Mouse (Mus musculus): ENCODE measurements at regions not wholly inside any gene's neighbourhood (a gene's known extent, or its start where the extent isn't known, plus 50 kb on each side); places are given as distances from the start of the nearest gene placed in this dataset.
A peak's percentile ranks its signal among the peaks of the same experiment; 100 is the strongest.

DNA sequence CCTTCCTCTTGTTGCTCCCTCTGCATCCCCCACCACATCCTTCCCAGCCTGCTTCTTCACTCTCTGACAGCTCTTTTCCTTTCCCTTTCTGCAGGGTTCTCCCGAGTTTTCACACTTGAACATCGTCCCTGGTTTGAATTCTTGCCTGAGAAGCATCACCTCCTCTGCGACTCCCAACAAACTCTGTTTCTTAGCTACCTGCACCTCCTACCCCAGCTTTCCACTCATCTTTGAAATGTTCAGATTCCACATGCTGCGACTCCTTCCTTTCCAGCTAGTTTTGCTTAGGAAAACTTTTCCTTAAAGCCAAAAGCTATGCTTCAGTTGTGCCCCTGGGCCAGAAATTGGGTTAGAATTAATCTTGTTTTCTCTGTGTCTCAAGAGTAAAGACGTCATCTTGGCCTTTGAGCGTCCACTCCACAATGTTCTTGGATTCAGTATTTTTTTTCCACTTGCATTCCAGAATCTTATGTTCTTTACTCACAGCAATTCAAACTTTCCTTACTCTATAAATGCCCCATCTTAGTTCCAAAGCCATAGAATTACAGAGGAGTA lies 317.3 kb upstream of the Hnrnpa3 start:
- no peak for DNase-seq (ENCODE audit: low read depth)

DNA sequence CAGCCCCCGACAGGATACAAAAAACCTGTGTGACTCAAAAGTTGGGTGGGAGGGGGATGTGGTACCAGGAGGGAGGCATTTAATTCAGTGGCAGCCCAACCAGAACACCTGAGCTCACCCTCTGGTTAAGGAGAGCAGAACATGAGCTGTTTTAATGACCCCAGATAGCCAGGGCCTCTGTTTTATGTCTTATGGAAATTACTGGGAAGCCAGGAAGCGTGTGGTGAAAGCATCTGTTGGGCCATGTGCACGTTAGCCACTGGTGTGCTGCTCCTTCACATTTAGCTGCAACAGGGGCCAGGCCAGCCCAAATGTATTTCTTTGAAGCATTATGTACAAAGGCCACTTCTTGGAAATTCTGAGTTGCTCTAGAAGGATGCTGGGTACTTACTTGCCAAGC lies 308.2 kb upstream of the Hnrnpa3 start:
- no peak for DNase-seq (ENCODE audit: low read depth)

DNA sequence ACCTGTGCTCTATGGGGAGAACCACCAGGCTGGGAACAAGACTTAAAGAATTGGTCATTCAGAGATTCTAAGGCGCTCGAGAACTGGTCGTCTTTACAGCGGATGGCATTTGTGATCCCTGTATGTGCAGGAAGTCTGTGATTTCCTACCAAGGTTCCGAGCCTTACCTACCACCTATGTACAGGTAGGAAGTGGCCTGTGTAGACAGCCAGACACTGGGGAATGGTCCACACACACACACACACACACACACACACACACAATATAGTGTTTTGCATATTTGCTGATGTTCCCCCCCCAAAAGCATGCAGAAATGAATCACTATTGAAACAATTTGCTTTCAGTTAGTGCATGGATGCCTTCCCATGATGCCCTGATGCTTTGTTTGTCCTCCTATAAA lies 307.1 kb upstream of the Hnrnpa3 start:
- DNase-seq (ENCODE audit: low read depth), result no peak

DNA sequence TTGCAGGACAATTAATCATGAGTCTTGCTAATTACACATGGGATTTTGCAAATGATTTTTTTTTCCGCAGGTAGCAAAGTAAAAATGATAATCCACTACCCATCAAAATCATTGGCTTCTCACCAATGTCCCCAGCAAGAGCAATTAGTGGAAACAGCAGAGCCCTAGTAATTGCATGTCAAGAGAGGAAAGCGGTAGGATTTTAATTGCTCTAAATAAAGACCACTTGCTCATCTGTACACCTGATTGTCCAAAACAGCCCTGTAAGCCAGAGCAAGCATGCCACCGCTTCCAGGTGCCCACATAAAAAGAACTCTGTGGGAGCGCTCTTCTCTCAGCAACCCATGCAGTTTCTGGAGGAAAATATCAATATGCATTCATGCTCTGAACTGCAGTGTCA lies 306.5 kb upstream of the Hnrnpa3 start:
- DNase-seq (ENCODE audit: low read depth), result no peak

DNA sequence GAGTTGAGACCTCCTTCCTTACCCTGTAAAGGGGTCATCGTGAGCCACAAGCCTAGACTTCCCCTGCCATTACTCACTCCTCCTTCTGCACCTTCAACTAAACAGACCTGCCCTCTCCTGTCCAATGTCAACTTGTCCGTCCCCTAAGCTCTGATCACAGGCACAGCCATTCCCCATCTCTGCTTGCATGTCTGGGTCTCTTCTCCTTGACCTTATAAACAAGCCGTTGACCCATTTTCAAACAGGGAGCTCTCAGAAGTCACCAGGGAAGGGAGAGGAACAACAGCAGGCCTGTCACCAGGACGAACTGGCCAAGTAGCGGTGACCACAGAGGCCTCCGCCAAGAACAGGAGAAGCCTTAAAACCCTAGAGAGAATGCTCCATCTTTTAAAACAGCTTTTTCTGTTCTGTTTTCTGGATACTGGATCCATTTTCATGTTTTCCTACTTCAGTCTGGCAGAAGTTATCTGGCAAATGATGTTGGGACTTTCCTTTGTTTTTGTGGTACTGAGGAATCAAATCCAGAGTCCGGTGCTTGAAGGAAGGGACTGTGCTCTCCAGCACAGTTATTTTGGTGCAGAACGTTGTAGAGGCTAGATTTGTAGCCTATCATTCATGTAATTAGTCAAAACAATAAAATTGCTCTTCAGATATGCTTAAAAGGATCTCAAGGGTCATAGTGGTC lies 302.2 kb upstream of the Hnrnpa3 start:
- no peak for DNase-seq (ENCODE audit: low read depth)

DNA sequence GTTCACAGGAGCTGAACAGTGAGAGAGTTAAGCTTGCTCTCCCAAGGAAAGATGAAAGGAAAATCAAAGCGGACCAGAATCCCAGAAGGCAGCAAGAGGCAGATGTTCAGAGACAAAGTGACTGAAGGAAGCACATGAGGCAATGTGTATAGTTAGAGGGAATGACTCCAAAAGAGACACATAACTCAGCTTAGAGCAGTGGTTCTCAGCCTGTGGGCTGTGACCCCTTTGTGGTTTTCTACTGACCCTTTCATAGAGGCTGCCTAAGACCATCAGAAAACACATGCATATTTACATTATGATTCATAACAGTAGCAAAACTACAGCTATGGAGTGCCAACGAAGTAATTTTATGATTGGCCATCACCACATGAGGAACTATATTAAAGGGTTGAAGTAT lies 301.5 kb upstream of the Hnrnpa3 start:
- no peak for DNase-seq (ENCODE audit: low read depth)

DNA sequence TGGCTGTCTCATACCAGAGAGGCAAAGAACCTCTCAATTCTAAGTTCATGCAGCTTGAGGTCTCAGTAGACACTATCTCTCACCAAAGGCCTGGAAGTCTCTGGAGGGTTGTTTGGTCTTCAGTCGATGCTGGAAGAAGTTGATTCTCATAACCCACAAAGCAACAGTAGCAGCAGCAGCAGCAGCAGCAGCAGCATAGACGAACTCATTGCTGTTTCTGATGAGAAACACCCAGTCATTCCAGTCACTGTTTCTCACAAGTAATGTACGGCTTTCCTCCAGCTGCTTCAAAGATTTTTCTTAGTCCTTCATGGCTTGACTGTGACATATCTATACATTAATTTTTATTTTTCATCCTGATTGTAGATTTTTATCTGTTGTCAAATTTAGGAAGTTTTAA lies 298.1 kb upstream of the Hnrnpa3 start:
- no peak for DNase-seq (ENCODE audit: low read depth)

DNA sequence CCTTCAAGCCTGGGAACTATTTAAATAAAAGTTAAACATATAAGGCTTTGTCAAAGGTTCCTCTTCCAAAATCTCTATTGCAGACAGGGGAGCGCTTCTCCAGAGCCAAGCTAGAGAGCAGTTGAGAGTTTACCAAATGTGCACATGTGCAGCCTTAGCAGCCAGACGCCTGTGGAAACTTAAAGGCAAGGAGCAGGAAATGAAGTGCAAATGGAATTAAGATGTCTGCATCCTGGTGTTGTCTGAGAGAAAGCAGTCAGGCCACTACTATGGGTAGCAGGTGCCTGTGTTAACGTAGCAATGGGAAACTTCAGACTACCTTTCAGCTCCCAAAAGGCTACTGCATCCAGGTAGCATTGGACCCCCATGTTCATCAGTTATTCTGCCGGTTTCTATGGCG lies 282.4 kb upstream of the Hnrnpa3 start:
- no peak for DNase-seq (ENCODE audit: low read depth)

DNA sequence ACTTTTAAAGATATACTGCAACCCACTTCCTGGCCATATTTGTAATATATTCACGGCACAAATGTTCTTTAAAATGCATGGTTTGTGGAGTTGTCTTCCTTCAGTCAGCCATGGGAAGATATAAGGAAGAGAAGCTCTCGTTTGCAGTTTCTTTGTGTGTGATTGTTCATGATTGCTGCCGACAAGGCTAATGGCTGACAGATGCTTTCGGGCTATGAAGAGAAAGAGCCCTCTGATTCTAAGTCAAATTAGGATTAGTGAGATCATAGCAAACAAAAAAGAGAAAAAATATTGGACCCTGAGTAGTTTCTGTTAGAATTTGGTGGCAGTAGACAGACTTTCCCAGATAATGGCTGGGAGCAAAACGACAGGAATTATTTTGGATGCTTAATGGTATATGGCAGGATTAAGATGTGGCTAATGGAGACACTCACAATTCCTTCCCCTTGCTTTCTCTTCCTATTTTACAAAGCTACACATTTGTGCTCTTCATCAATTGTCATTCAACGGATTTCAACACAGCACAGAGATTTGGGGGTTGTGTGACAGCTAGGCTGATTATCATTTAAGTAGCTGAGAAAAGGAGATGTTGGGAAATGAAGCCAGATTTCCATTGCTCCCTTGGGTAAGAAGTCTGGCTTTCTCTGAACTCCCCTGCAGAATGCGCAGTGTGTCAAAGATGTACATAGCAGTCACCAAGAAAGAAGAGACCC lies 273.4 kb upstream of the Hnrnpa3 start:
- DNase-seq (ENCODE audit: low read depth), result no peak

DNA sequence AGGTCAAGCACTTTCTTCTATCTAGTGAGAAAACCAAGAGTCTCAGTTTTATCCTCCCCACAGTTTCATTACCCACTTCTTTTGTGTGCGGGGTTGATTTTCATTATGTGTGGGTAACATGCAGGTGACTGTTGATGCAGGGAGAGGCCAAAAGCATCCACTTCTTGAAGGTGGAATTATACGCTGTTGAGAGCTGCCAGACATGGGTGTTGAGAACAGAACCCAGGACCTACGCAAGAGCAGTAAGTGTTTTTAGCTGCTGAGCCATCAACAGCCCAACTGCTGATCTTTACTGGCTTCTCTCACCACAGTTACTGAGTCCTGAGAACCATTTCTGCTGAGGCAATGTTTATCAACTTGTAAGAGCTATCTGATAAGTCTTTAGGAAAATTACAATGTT lies 272.4 kb upstream of the Hnrnpa3 start:
- no peak for DNase-seq (ENCODE audit: low read depth)

DNA sequence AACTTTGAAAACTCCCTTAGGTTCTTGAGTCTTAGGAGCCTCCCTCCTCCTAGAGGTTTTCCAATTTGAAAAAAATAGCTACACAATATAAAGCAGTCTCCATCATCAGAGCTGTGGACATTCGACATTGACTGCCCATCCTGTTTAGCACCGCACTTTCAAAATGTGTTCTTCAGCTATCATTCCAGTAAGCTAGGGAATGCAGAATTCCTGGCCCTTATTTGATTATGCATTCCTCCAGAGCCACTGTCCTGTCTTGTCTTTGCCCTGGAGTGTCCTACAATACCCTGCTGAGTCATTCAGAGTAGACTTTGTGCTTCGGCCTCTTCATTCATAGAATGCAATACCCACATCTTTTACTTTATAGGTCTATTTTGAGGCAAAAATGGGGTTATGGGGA lies 267.0 kb upstream of the Hnrnpa3 start:
- no peak for DNase-seq (ENCODE audit: low read depth)

DNA sequence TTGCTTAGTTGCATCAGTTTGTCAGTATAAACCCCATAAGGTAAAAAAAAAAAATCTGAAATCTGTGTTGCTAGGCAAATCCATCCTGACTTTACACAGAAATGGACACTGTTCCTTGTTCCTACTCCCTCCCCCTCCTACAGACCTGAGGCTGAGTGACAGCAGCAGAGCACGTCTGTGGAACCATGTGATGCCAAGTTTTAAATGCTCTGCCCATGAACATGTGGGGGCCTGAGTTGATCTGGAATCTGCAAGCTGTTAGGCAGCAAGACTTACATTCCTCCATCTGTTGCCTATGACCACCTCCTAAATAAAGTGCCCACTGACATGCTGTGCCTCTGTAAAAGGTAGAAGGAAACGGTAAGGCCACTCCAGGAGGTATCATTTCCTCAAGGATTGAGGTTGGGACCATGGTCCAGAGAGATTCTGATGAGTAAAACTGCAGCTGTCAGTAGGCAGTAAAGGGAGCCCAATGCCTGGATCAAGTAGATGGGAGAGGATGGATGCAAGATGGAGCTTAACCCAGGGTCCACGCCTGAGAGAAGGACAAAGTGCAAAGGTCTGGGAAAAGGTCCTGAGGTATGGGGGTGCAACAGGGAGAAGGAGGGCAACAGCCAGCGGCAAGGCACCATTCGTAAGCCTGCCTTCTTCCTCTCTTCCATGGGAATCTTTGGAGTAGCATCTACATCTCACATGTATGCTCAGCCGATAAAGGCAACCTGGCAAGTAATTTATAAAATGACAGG lies 264.0 kb upstream of the Hnrnpa3 start:
- no peak for DNase-seq (ENCODE audit: low read depth)

DNA sequence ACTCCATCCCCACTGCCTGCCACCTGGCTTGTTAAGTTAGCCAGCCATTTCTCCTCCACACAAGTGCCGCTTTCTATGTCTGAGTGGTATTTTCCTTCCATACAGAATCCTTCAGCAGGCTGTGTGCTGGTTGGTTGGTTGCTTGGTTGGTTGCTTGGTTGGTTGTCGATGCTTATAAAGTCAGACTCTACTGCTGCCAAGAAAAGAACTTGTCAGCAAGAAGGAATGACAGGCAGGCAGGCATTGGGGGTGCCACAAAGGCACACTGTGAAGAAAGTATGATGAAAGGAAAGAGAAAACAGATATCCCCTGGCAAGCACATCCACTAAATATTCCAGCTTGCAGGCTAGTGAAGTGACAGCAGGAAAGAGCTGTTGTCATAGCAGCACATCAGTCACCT lies 263.0 kb upstream of the Hnrnpa3 start:
- DNase-seq (ENCODE audit: low read depth), result no peak

DNA sequence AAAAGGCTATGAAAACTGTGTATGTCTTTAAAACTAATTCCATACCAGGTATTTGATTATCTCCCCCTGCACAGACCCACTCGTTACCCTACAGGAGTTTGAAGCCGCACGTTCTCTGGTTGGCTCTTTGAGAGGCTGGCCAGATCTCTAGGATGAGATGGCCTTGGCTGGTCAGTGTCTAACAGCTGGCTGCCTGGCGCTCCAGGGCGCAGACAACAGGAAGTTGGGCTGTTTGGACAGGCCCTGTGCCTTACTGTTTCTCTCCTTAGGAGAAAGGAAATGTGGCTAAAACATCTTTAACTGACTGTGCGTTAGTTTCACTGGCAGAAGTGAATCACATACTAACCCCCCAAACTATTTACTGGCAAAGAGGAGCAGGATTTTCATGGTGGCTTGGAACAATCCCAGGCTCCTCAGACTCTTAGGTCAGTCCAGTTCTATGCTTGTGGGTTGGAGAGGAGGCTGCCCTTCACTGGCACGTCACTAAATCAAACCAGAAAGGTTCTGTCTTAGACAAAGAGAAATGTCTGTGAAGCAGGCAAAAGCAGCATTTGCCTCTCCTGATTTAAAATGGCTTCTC lies 258.7 kb upstream of the Hnrnpa3 start:
- peak; percentile 65 for DNase-seq (ENCODE audit: low read depth)

DNA sequence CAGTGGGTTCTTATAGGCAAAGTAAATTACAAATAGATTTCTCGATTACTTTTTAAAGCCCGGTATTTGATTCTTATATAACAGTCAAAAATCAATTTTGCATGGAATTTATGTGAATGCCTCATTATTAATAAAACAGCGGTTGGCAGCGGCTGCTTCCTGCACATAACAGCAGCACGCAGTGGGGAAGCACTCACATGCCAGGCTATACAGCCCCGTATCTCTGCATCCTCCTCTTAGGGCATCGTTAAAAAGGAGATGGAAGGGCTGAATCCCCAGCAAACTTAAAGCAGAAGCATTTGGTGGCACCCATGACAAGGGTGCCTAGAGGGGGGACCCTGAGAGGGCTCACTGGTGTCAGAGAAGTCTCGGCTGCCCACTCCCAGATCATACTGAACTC lies 255.3 kb upstream of the Hnrnpa3 start:
- no peak for DNase-seq (ENCODE audit: low read depth)

DNA sequence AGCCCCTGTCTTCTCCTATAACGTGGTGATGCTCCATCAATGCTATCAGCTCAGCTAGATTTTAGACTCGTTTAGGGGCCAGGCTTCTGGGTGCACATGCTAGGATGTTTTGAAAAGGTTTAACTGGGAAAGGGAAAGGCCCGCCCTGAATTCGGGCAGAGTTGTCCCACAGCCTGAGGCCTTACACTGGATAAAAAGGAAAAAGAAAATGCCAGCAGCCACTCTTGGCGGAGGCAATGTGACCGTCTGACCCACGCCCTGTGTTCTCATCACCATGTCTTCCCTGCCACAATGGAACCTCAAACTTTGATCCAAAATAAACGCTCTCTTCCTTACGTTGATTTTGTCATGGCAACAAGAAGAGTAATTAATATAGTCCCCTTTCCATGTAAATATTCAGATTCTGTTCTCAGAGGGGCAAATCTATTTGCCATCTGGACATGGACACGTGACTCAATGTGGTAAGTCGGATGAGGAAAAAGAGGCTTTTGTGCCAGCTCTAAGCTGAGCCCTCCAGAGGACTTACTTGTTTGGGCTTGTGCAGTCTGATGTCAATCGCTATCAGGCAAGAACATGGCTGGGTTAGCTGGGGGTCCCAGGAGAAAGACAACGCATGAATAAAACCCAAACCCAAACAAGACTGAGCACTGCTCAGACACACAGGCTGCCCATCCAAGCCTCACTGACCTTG lies 253.4 kb upstream of the Hnrnpa3 start:
- no peak for DNase-seq (ENCODE audit: low read depth)

DNA sequence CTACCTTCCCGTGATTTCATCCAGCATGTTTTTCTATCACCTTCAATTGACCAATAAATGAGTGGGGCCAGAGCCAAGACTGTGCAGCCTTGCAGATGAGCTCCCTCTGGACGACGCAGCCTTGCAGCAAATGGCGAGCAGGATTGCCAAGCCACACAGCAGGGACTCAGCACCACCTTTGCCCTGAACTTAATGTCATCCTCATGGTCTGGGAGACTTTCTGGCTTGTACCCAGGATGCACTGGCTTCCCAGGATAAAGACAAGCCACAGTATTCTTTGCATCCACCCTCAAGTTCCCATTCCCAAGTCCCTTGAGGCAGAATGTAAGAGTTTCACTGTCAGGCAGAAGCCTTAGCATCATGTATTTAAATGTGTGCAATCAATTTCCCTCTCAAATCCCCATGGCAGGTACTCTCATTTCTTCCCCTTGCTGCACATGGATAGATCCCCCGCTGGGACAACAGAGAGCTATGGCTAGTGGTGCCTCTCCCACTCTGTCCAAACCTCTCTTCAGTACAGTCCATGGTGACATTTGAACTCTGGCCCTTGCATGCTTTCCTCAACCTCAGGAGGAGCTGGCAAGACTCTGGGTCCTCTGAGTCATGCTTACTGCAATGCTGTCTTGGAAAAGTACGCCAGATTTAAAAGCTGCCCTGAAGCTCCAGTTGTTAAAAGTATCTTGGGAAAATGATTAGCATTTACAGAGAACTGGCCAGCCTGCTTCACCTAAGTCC lies 252.2 kb upstream of the Hnrnpa3 start:
- peak; percentile 60 for DNase-seq (ENCODE audit: low read depth)

DNA sequence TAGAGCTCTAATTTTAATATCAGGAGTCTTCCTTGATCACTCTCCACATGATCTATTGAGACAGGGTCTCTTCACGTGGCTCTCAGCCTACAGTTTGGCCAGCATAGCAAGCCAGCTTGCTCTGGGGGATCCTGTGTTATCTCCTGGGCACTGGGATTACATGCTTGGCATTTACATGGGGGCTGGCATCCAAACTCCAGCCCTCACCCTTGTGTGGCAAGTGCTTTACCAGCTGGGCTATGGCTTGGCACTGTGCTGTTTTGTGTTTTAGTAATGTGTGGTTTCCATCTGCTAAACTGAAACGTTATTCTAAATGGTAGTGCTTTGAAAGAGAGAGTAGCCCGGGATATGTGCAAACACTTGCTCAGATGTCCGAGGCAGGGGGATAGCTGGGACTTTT lies 251.5 kb upstream of the Hnrnpa3 start:
- no peak for DNase-seq (ENCODE audit: low read depth)

DNA sequence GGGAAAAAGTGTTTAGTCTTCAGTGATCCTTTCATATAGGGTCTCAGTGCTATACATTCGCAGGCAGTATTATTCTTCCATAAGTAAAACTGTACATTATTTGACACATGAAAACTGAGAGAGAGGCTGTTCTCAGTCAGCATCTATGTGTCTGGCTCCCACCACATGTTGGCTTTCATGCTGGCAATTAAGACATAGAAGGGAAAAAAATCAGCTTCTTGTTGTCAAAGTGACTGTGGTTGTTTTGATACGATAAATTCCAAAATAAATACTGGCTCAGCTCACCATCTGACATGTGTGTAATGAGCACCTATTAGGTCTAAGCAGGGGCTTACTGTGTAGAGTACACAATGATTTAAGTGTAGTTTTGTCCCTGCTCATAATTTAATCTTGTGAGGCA lies 251.0 kb upstream of the Hnrnpa3 start:
- no peak for DNase-seq (ENCODE audit: low read depth)

DNA sequence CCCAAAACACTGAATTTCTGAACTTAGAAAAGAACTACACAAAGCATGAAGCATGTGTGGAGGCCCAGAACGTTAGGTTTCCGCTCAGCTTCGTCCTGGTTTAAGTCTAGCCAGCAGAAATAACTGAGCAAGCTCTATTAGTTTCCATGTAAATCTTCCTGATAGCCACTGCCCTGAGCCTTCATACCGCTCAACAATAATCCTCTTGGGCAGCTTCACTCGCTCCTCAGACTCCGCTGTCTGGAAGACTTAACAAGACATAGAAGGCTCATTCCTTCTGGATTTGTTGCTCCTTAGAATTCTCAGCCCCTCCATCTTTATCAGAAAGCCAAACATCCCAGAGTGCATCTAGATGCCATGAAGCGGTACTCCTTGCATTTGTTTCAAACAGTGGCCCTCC lies 249.3 kb upstream of the Hnrnpa3 start:
- DNase-seq (ENCODE audit: low read depth), result no peak

DNA sequence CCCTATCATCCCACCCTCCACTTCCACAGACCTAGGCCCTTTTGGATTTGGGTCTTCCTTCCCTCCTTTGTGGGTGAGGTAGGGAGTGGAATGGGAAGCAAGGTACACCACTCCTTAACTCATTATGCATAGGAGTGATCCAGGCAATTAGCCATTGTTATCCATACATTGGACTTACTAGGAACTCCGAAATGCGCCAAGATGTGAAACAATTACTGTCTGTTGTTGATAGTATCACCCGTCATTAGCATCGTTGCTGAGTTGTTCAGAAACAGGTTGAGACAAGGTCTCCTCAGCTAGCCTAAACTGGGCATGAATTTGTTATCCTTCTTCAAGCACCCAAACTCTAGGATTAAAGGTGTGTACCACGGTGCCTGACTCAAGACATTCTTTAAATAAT lies 246.3 kb upstream of the Hnrnpa3 start:
- no peak for DNase-seq (ENCODE audit: low read depth)

All from NIH3T3 (cell line).